Mouse (Mus musculus): ENCODE measurements around the gene Serinc4. TPM values are rescaled to one million over a fixed set of nuclear protein-coding genes. Genes with fewer than 3 reads are reported as not detected.
"Not testable (repeated sequence)": the region's sequence is repeated elsewhere in the genome, so short reads cannot be mapped to it uniquely, and the experiment has no call there.

Gene Serinc4
- under 1 TPM; 0.46 to 0.62 TPM for total RNA-seq (2021)

- peak; percentile 84 to 91 for DNase-seq (ENCODE audit: low spot score in 2 of 2)
Observed at GRCm38 (mm10) chr2:121456692-121457642, at the start of gene Serinc4. TSS of gene Serinc4 (minus strand) at chr2:121456781.

GRCm38 (mm10) chr2:121501550-121501949 is 45.0 kb upstream of the Serinc4 start:
- DNase-seq (ENCODE audit: low spot score in 2 of 2); intact Hi-C loops (cut with DNase I): not testable (repeated sequence)

More at GRCm38 (mm10) chr2:121456692-121457642, at the start of gene Serinc4:
- intact Hi-C loops (cut with DNase I): no loop called here

- DNase-seq (ENCODE audit: low spot score in 2 of 2); intact Hi-C loops (cut with DNase I): not testable (repeated sequence)
Observed at GRCm38 (mm10) chr2:121484403-121484802, 27.8 kb upstream of the Serinc4 start.

GRCm38 (mm10) chr2:121483576-121483975 is 27.0 kb upstream of the Serinc4 start:
- no peak for DNase-seq (ENCODE audit: low spot score in 2 of 2)
- intact Hi-C loops (cut with DNase I): no loop called here

GRCm38 (mm10) chr2:121480916-121481315 is 24.3 kb upstream of the Serinc4 start:
- intact Hi-C loops (cut with DNase I); DNase-seq (ENCODE audit: low spot score in 2 of 2): not testable (repeated sequence)

GRCm38 (mm10) chr2:121480498-121480897 is 23.9 kb upstream of the Serinc4 start:
- intact Hi-C loops (cut with DNase I): no loop called here

GRCm38 (mm10) chr2:121477491-121478266 is 21.1 kb upstream of the Serinc4 start:
- intact Hi-C loops (cut with DNase I): no loop called here
- no peak for DNase-seq (ENCODE audit: low spot score in 2 of 2)

More at GRCm38 (mm10) chr2:121480498-121480897, 23.9 kb upstream of the Serinc4 start:
- no peak for DNase-seq (ENCODE audit: low spot score in 2 of 2)

- intact Hi-C loops (cut with DNase I): not testable (repeated sequence)
Observed at GRCm38 (mm10) chr2:121475306-121475705, 18.7 kb upstream of the Serinc4 start.

GRCm38 (mm10) chr2:121474180-121474535 is 17.6 kb upstream of the Serinc4 start:
- no peak for DNase-seq (ENCODE audit: low spot score in 2 of 2)
- intact Hi-C loops (cut with DNase I): loop anchor here (1.0 to 5.0 kb wide), 2 partner anchors 25 to 33 kb away; partner anchors contain the start of genes Mfap1a, Serf2 and Wdr76

More at GRCm38 (mm10) chr2:121475306-121475705, 18.7 kb upstream of the Serinc4 start:
- not testable (repeated sequence) for DNase-seq (ENCODE audit: low spot score in 2 of 2)

GRCm38 (mm10) chr2:121473301-121474179 is 17.0 kb upstream of the Serinc4 start, which contains the start of gene Mfap1b:
TSS of gene Mfap1b (minus strand) at chr2:121474067.
- intact Hi-C loops (cut with DNase I): loop anchor here (1.0 to 5.0 kb wide), 2 partner anchors 24 to 34 kb away; partner anchors contain the start of genes Mfap1a, Serf2 and Wdr76
- peak; percentile 85 to 93 for DNase-seq (ENCODE audit: low spot score in 2 of 2)

GRCm38 (mm10) chr2:121472783-121473182 is 16.2 kb upstream of the Serinc4 start:
- DNase-seq (ENCODE audit: low spot score in 2 of 2): not testable (repeated sequence)
- intact Hi-C loops (cut with DNase I): loop anchor here (5.0 kb wide), 1 partner anchor 35 kb away; the partner anchor contains the start of genes Mfap1a and Wdr76

GRCm38 (mm10) chr2:121468982-121469381 is 12.4 kb upstream of the Serinc4 start:
- DNase-seq (ENCODE audit: low spot score in 2 of 2): not testable (repeated sequence)

GRCm38 (mm10) chr2:121460071-121460470 is 3.5 kb upstream of the Serinc4 start:
- DNase-seq (ENCODE audit: low spot score in 2 of 2): no peak
- intact Hi-C loops (cut with DNase I): no loop called here

More at GRCm38 (mm10) chr2:121468982-121469381, 12.4 kb upstream of the Serinc4 start:
- intact Hi-C loops (cut with DNase I): not testable (repeated sequence)

GRCm38 (mm10) chr2:121455534-121455933 is 1.0 kb downstream of the Serinc4 start:
- DNase-seq (ENCODE audit: low spot score in 2 of 2): no peak
- intact Hi-C loops (cut with DNase I): no loop called here

- no peak for DNase-seq (ENCODE audit: low spot score in 2 of 2)
- intact Hi-C loops (cut with DNase I): no loop called here
Observed at GRCm38 (mm10) chr2:121453917-121454316, 2.7 kb downstream of the Serinc4 start.

GRCm38 (mm10) chr2:121452990-121453389 is 3.6 kb downstream of the Serinc4 start, which contains the start of gene Hypk:
TSS of gene Hypk (plus strand) at chr2:121453290.
- peak in 1 of 2 experiments; percentile 39 for DNase-seq (ENCODE audit: low spot score in 2 of 2)
- intact Hi-C loops (cut with DNase I): no loop called here

- intact Hi-C loops (cut with DNase I): no loop called here
- no peak for DNase-seq (ENCODE audit: low spot score in 2 of 2)
Observed at GRCm38 (mm10) chr2:121452361-121452760, 4.2 kb downstream of the Serinc4 start.

- DNase-seq (ENCODE audit: low spot score in 2 of 2): no peak
- intact Hi-C loops (cut with DNase I): no loop called here
Observed at GRCm38 (mm10) chr2:121450093-121450492, 6.5 kb downstream of the Serinc4 start.
